ENCODE assay signal across 11 mouse cellular contexts in the genomic region with DNA sequence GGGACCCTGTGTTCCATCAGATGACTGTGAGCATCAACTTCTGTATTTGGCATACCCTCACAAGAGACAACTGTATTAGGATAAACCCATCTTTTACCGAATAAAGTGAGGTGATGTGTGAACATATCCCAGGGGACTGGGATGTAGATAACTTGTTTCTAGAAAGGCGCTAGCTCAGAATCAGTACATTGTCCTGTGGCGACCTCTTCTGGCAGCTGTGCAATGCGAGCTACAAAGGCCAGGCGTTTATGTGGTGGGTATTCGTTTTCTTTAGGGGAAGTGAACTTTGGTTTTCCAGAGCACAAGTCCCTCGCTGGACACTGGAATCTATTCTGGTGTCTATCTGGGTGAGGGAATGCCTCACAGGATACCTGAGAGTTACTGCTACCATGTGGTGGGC. TPM values are rescaled to one million over a fixed set of nuclear protein-coding genes. Genes with fewer than 3 reads are reported as not detected.
DNase-seq lines count a peak whose midpoint lies in the region; ATAC-seq and TF ChIP-seq lines count a peak whose summit lies in the region.
"Had no signal": no experiment of that assay in that cellular context is flagged by ENCODE, and none has a peak within 500 bp of the region (broad histone marks: within the 10 kb centered on the region; RNA-seq: fewer than 3 reads in every experiment).

No protein-coding gene starts in this region.

- no peaks in the 10 kb centered on the region for H3K27me3 ChIP-seq in cerebellum, adult 2 months (ENCODE audit: control insufficient read depth, insufficient read depth, low read length)
- H3K27me3 ChIP-seq in lung, embryonic 14.5 days (ENCODE audit: insufficient read depth, low read length) = no peaks in the 10 kb centered on the region
- H3K27me3 ChIP-seq: megakaryocyte, embryonic 14.5 days had no signal

- H3K9ac ChIP-seq in lung, embryonic 14.5 days = no peak overlapping the region

- 10% methylated on average over 7 of the region's 7 CpGs for WGBS in cerebellum, adult 2 months
- WGBS in lung, embryonic 14.5 days = 8% methylated on average over 7 of the region's 7 CpGs

- no peak for TF ChIP-seq POLR2A in cerebellum, adult 2 months (IDR thresholded peaks at IDR 0.05; ENCODE audit: borderline replicate concordance, insufficient read depth, low read length)

- H3K36me3 ChIP-seq in lung, embryonic 14.5 days (ENCODE audit: insufficient read depth) = no peaks in the 10 kb centered on the region

- no peak overlapping the region for H3K27ac ChIP-seq in cerebellum, adult 2 months (ENCODE audit: insufficient read depth, low read length)
- no peak overlapping the region for H3K27ac ChIP-seq in layer of hippocampus, adult 2 months
- H3K27ac ChIP-seq in lung, embryonic 14.5 days (ENCODE audit: low read depth) = no peak overlapping the region

- no peak for ATAC-seq in lung, embryonic 14.5 days (ENCODE audit: insufficient read depth)

- no peaks in the 10 kb centered on the region for H3K9me3 ChIP-seq in lung, embryonic 14.5 days (ENCODE audit: low read depth, low read length)
- H3K9me3 ChIP-seq: megakaryocyte, embryonic 14.5 days had no signal

- DNase-seq in cerebellum, adult 2 months = no peak
- no peak for DNase-seq in cerebellum, adult 8-10 months
- peak; percentile 8 to 43 for DNase-seq in layer of hippocampus, adult 2 months (ENCODE audit: low spot score in 2 of 2)
- no peak for DNase-seq in layer of hippocampus, adult 9-10 months (ENCODE audit: low spot score)
- peak; percentile 53 to 62 for DNase-seq in adrenal gland, postnatal 36 days
- DNase-seq in induced T-regulatory cell, adult 2 months (ENCODE audit: low read depth) = peak; percentile 19
- DNase-seq in lung, embryonic 14.5 days = peak; percentile 83
- DNase-seq in yolk sac, embryonic 10.5 days (ENCODE audit: low spot score) = peak; percentile 6

- H3K4me3 ChIP-seq in cerebellum, adult 2 months (replicated peaks; ENCODE audit: insufficient read depth, low read depth, low read length) = no peak overlapping the region
- no peak overlapping the region for H3K4me3 ChIP-seq in layer of hippocampus, adult 2 months
- H3K4me3 ChIP-seq in lung, embryonic 14.5 days (ENCODE audit: low read depth, low read length) = no peak overlapping the region
- H3K4me3 ChIP-seq: megakaryocyte, embryonic 14.5 days had no signal

- 0 out of 2 replicates have a peak, but pooled peaks have one; percentile 20 for TF ChIP-seq CTCF in cerebellum, adult 2 months (IDR thresholded peaks at IDR 0.05; ENCODE audit: borderline replicate concordance, insufficient read depth, low read depth, low read length)
- TF ChIP-seq CTCF in layer of hippocampus, adult 2 months (conservative IDR thresholded peaks at IDR 0.05) = peak; percentile 82
- peak; percentile 67 for TF ChIP-seq CTCF in lung, embryonic 14.5 days (IDR thresholded peaks at IDR 0.05; ENCODE audit: low read depth)

- no peaks in the 10 kb centered on the region for H3K4me1 ChIP-seq in cerebellum, adult 2 months (ENCODE audit: control insufficient read depth, insufficient read depth, low read length)
- H3K4me1 ChIP-seq in lung, embryonic 14.5 days (ENCODE audit: insufficient read depth) = no peaks in the 10 kb centered on the region

- no peak overlapping the region for H3K4me2 ChIP-seq in lung, embryonic 14.5 days

RNA-seq across cellular contexts. Expression of a gene that starts 16.8 kb away (rescaled TPM):
- polyA plus RNA-seq in cerebellum, adult 2 months (2012; rRNA removed) = not detected in 2 replicates
- total RNA-seq in layer of hippocampus, adult 2 months (2021) = not detected
- not detected for total RNA-seq in adrenal gland, postnatal 36 days (2021)
- polyA plus RNA-seq in lung, embryonic 14.5 days (2014; fragmentation: Nextera tagmentation; extraction: Ambion mirVana) = not detected in 2 replicates
- total RNA-seq: heart, adult 18-20 months had no signal
- polyA plus RNA-seq: C2C12 had no signal

RNA-seq across cellular contexts. Expression of a gene that starts 33.3 kb away (rescaled TPM):
- polyA plus RNA-seq in cerebellum, adult 2 months (2012; rRNA removed) = not detected in 2 replicates
- total RNA-seq in layer of hippocampus, adult 2 months (2021) = not detected
- total RNA-seq in adrenal gland, postnatal 36 days (2021) = not detected
- not detected in 2 replicates for polyA plus RNA-seq in lung, embryonic 14.5 days (2014; fragmentation: Nextera tagmentation; extraction: Ambion mirVana)
- total RNA-seq: heart, adult 18-20 months had no signal
- polyA plus RNA-seq: C2C12 had no signal

RNA-seq across cellular contexts. Expression of a gene that starts 44.8 kb away (rescaled TPM):
- 0.34 TPM in 1 of 2 replicates, not detected in the other for polyA plus RNA-seq in cerebellum, adult 2 months (2012; rRNA removed)
- not detected for total RNA-seq in layer of hippocampus, adult 2 months (2021)
- 100 to 1,000 TPM in 1 of 2 experiments, under 1 TPM in 1; 0.50 to 108 TPM for total RNA-seq in adrenal gland, postnatal 36 days (2021)
- not detected in 2 replicates for polyA plus RNA-seq in lung, embryonic 14.5 days (2014; fragmentation: Nextera tagmentation; extraction: Ambion mirVana)

Comparison
In these comparisons a context has a peak if more than half of its experiments do, and no peak if none do; other contexts are left out.
1. DNase-seq: peak in layer of hippocampus, adult 2 months (2 of 2), adrenal gland, postnatal 36 days (2 of 2), induced T-regulatory cell, adult 2 months (single experiment), lung, embryonic 14.5 days (single experiment) and yolk sac, embryonic 10.5 days (single experiment); none in cerebellum, adult 2 months (0 of 2), cerebellum, adult 8-10 months (single experiment) and layer of hippocampus, adult 9-10 months (single experiment).
2. CTCF ChIP-seq: peak in every context shown above with its lines; median percentile 82 in layer of hippocampus, adult 2 months; 67 in lung, embryonic 14.5 days; 20 in cerebellum, adult 2 months.